Mouse (Mus musculus) neural tube, embryonic 13.5 days (tissue): Measurements from ENCODE around the gene Cldn4. TPM values are rescaled to one million over a fixed set of nuclear protein-coding genes. Genes with fewer than 3 reads are reported as not detected.
"Not testable (repeated sequence)": the region's sequence is repeated elsewhere in the genome, so short reads cannot be mapped to it uniquely, and the experiment has no call there.

Experiments used
- ATAC-seq: fragments of 200-750 bp; cut with Nextera tagmentation; 2 replicates; pipeline ENCODE4 v1.8.0; 2017; ENCODE audit warnings: low read depth, mild to moderate bottlenecking, moderate TSS enrichment, moderate library complexity
- H3K27ac ChIP-seq: fragments of 300-500 bp; sonication (generic); replicated peaks from 2 replicates; pipeline ENCODE4 v1.5.1; 2015; ENCODE audit warnings: moderate library complexity, mild to moderate bottlenecking, inconsistent platforms
- H3K27me3 ChIP-seq: fragments of 300-500 bp; sonication (generic); 2 replicates; pipeline ENCODE4 v1.6.1; 2015; ENCODE audit warnings: mild to moderate bottlenecking, inconsistent platforms
- H3K36me3 ChIP-seq: fragments of 300-500 bp; sonication (generic); 2 replicates; pipeline ENCODE4 v1.6.1; 2015; ENCODE audit warnings: mild to moderate bottlenecking, inconsistent platforms
- H3K4me1 ChIP-seq: fragments of 300-500 bp; sonication (generic); replicated peaks from 2 replicates; pipeline ENCODE4 v1.6.1; 2015; ENCODE audit warnings: inconsistent platforms
- H3K4me2 ChIP-seq: fragments of 300-500 bp; sonication (generic); 2 replicates; pipeline ENCODE4 v1.6.1; 2015; ENCODE audit warnings: inconsistent platforms, mild to moderate bottlenecking, moderate library complexity
- H3K4me3 ChIP-seq: fragments of 300-500 bp; sonication (generic); 2 replicates; pipeline ENCODE4 v1.5.1; 2015; ENCODE audit warnings: mild to moderate bottlenecking, inconsistent platforms
- H3K9ac ChIP-seq: fragments of 300-500 bp; sonication (generic); 2 replicates; pipeline ENCODE4 v1.6.1; 2015; ENCODE audit warnings: moderate library complexity, mild to moderate bottlenecking, inconsistent platforms
- H3K9me3 ChIP-seq: fragments of 300-500 bp; sonication (generic); 2 replicates; pipeline ENCODE4 v1.6.1; 2016; ENCODE audit warnings: inconsistent platforms
- WGBS: fragments of 180-500 bp; shearing (Covaris S2); methylation state at CpG from one replicate; pipeline ENCODE4 v1.1.7; 2015; 5-methylcytosine and 5-hydroxymethylcytosine counted together
- polyA plus RNA-seq: library from polyadenylated mRNA; unstranded; fragments of >200 nt; fragmentation: Nextera tagmentation; extraction: Ambion mirVana; gene quantifications from 2 replicates; pipeline ENCODE4 v1.2.1, GENCODE M21; 2015

Gene Cldn4
- polyA plus RNA-seq, 1 experiment from 2014 or later: 0.38 TPM

- Histone ChIP-seq H3K27ac (no peak overlapping the region), H3K4me3 (no peak overlapping the region), H3K9ac (no peak overlapping the region), H3K36me3 (no peaks in the 10 kb centered on the region), H3K27me3 (no peaks in the 10 kb centered on the region), H3K9me3 (no peaks in the 10 kb centered on the region), H3K4me2 (no peak overlapping the region), H3K4me1 (no peaks in the 10 kb centered on the region)
- ATAC-seq: no peak
- WGBS: 84% methylated on average over 7 of the region's 7 CpGs
Measured at GRCm38 (mm10) chr5:134959114-134959513, 12.4 kb upstream of the Cldn4 start.

GRCm38 (mm10) chr5:134955491-134955890 lies 8.8 kb upstream of the Cldn4 start:
- no peaks in the 10 kb centered on the region for H3K9me3 ChIP-seq
- H3K36me3 ChIP-seq: no peaks in the 10 kb centered on the region
- no peaks in the 10 kb centered on the region for H3K4me1 ChIP-seq
- WGBS: 90% methylated on average over 5 of the region's 5 CpGs
- no peak for ATAC-seq
- no peak overlapping the region for H3K4me3 ChIP-seq
- no peaks in the 10 kb centered on the region for H3K27me3 ChIP-seq
- no peak overlapping the region for H3K9ac ChIP-seq
- no peak overlapping the region for H3K27ac ChIP-seq
- no peak overlapping the region for H3K4me2 ChIP-seq

GRCm38 (mm10) chr5:134951053-134951884 lies 4.5 kb upstream of the Cldn4 start:
- Histone ChIP-seq H3K9me3 (no peaks in the 10 kb centered on the region), H3K4me3 (no peak overlapping the region), H3K27ac (no peak overlapping the region), H3K36me3 (no peaks in the 10 kb centered on the region), H3K27me3 (peaks cover 21% of the 10 kb centered on the region), H3K4me2 (no peak overlapping the region), H3K9ac (no peak overlapping the region), H3K4me1 (peaks cover 8% of the 10 kb centered on the region; the same call in 1 of the 2 replicates)
- no peak for ATAC-seq
- 48% methylated on average over 19 of the region's 19 CpGs for WGBS

- WGBS: 63% methylated on average over 4 of the region's 4 CpGs
- no peak overlapping the region for H3K27ac ChIP-seq
Measured at GRCm38 (mm10) chr5:134948085-134948439, 1.3 kb upstream of the Cldn4 start.

GRCm38 (mm10) chr5:134947420-134948084 lies 818 bp upstream of the Cldn4 start:
- no peaks in the 10 kb centered on the region for H3K36me3 ChIP-seq
- peaks cover 44% of the 10 kb centered on the region for H3K27me3 ChIP-seq
- no peak overlapping the region for H3K4me3 ChIP-seq
- peaks cover 12% of the 10 kb centered on the region; the same call in 1 of the 2 replicates for H3K4me1 ChIP-seq
- no peak for ATAC-seq
- H3K9me3 ChIP-seq: no peaks in the 10 kb centered on the region
- no peak overlapping the region for H3K4me2 ChIP-seq
- H3K9ac ChIP-seq: no peak overlapping the region
- H3K27ac ChIP-seq: no peak overlapping the region
- WGBS: 75% methylated on average over 5 of the region's 5 CpGs

More at GRCm38 (mm10) chr5:134948085-134948439, 1.3 kb upstream of the Cldn4 start:
- Histone ChIP-seq H3K4me1 (peaks cover 12% of the 10 kb centered on the region; the same call in 1 of the 2 replicates), H3K4me3 (no peak overlapping the region), H3K27me3 (peaks cover 44% of the 10 kb centered on the region), H3K36me3 (no peaks in the 10 kb centered on the region), H3K9me3 (no peaks in the 10 kb centered on the region), H3K9ac (no peak overlapping the region), H3K4me2 (no peak overlapping the region)
- ATAC-seq: no peak

GRCm38 (mm10) chr5:134946063-134946856 lies 474 bp downstream of the Cldn4 start:
- ATAC-seq: no peak
- Histone ChIP-seq H3K4me2 (no peak overlapping the region), H3K9ac (no peak overlapping the region), H3K36me3 (no peaks in the 10 kb centered on the region), H3K27me3 (peaks cover 44% of the 10 kb centered on the region), H3K9me3 (no peaks in the 10 kb centered on the region), H3K4me3 (no peak overlapping the region), H3K27ac (no peak overlapping the region), H3K4me1 (peaks cover 12% of the 10 kb centered on the region; the same call in 1 of the 2 replicates)
- WGBS: 19% methylated on average over 43 of the region's 43 CpGs

- no peak overlapping the region for H3K9ac ChIP-seq
- 49% methylated on average over 18 of the region's 19 CpGs for WGBS
- ATAC-seq: no peak
- no peak overlapping the region for H3K4me2 ChIP-seq
- H3K27me3 ChIP-seq: peaks cover 44% of the 10 kb centered on the region
- H3K4me1 ChIP-seq: peaks cover 12% of the 10 kb centered on the region; the same call in 1 of the 2 replicates
- no peak overlapping the region for H3K4me3 ChIP-seq
- no peaks in the 10 kb centered on the region for H3K9me3 ChIP-seq
- H3K36me3 ChIP-seq: no peaks in the 10 kb centered on the region
- no peak overlapping the region for H3K27ac ChIP-seq
Measured at GRCm38 (mm10) chr5:134945266-134945959, 1.3 kb downstream of the Cldn4 start.

GRCm38 (mm10) chr5:134944179-134944578 lies 2.6 kb downstream of the Cldn4 start:
- 81% methylated on average over 5 of the region's 5 CpGs for WGBS
- peaks cover 12% of the 10 kb centered on the region; the same call in 1 of the 2 replicates for H3K4me1 ChIP-seq
- H3K36me3 ChIP-seq: no peaks in the 10 kb centered on the region
- H3K4me3 ChIP-seq: no peak overlapping the region
- no peak overlapping the region for H3K4me2 ChIP-seq
- no peak for ATAC-seq
- no peaks in the 10 kb centered on the region for H3K9me3 ChIP-seq
- peaks cover 44% of the 10 kb centered on the region for H3K27me3 ChIP-seq
- no peak overlapping the region for H3K27ac ChIP-seq
- no peak overlapping the region for H3K9ac ChIP-seq

GRCm38 (mm10) chr5:134942740-134943139 lies 4.0 kb downstream of the Cldn4 start:
- Histone ChIP-seq H3K4me2 (no peak overlapping the region), H3K4me1 (peaks cover 12% of the 10 kb centered on the region; the same call in 1 of the 2 replicates), H3K27ac (no peak overlapping the region), H3K9ac (no peak overlapping the region), H3K4me3 (no peak overlapping the region), H3K27me3 (peaks cover 38% of the 10 kb centered on the region), H3K36me3 (no peaks in the 10 kb centered on the region), H3K9me3 (no peaks in the 10 kb centered on the region)
- 81% methylated on average over 2 of the region's 2 CpGs for WGBS
- ATAC-seq: no peak

- no peaks in the 10 kb centered on the region for H3K9me3 ChIP-seq
- WGBS: 84% methylated on average over 14 of the region's 14 CpGs
Measured at GRCm38 (mm10) chr5:134941472-134942209, 5.1 kb downstream of the Cldn4 start.

GRCm38 (mm10) chr5:134939554-134939953 lies 7.2 kb downstream of the Cldn4 start:
- H3K9me3 ChIP-seq, H3K4me2 ChIP-seq, H3K4me1 ChIP-seq, H3K4me3 ChIP-seq, H3K36me3 ChIP-seq, H3K27me3 ChIP-seq, H3K9ac ChIP-seq, ATAC-seq, H3K27ac ChIP-seq: not testable (repeated sequence)
- WGBS: 88% methylated on average over 5 of the region's 7 CpGs

More at GRCm38 (mm10) chr5:134941472-134942209, 5.1 kb downstream of the Cldn4 start:
- Histone ChIP-seq H3K36me3 (no peaks in the 10 kb centered on the region), H3K4me2 (no peak overlapping the region), H3K27me3 (peaks cover 27% of the 10 kb centered on the region), H3K4me1 (peaks cover 8% of the 10 kb centered on the region; the same call in 1 of the 2 replicates), H3K27ac (no peak overlapping the region), H3K9ac (no peak overlapping the region), H3K4me3 (no peak overlapping the region)
- no peak for ATAC-seq
